Comparison of ENCODE assay signal across 8 mouse cellular contexts in the genomic region with DNA sequence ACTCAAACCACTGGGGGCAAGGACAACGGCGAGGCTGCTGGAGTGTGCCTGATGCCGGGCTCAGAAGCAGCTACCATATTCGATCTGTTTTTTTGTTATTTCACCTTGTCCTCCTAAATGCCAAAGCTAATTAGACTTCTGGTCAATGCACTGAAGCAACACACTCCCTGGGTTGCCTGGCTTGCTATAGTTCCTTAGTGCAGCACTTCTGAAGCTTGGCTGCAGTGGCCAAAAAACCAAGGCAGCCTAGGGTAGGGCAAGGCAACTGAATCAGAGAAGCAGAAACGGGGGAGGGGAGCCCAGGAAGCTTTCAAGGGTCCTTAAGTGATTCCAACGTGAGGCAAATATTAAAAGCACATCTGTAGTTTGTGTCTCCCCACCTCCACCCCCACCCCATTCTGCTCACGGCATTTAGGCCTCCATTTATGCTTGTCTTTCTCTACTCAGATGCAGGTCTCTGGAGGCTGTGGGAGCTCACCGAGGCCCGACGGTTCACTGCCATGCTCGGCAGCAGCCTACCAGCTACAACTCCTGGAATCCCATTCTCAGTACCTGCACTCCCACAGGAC. TPM values are rescaled to one million over a fixed set of nuclear protein-coding genes. Genes with fewer than 3 reads are reported as not detected.
DNase-seq lines count a peak whose midpoint lies in the region; ATAC-seq and TF ChIP-seq lines count a peak whose summit lies in the region.

No protein-coding gene starts in this region.

- no peaks in the 10 kb centered on the region for H3K27me3 ChIP-seq in heart, embryonic 11.5 days (ENCODE audit: control insufficient read depth, insufficient read depth, low read length)
- no peaks in the 10 kb centered on the region for H3K27me3 ChIP-seq in forebrain, embryonic 13.5 days
- H3K27me3 ChIP-seq in liver, embryonic 13.5 days: no peaks in the 10 kb centered on the region

- ATAC-seq in heart, embryonic 11.5 days (replicated peaks; ENCODE audit: insufficient number of reproducible peaks, low FRiP score, low TSS enrichment): no peak
- ATAC-seq in forebrain, embryonic 13.5 days: no peak
- ATAC-seq in liver, embryonic 13.5 days (ENCODE audit: low read depth): no peak
- ATAC-seq in granulocyte monocyte progenitor cell, adult 5-6 weeks (replicated peaks; ENCODE audit: poor library complexity, severe bottlenecking): no peak

- peak overlapping the region; percentile 61; the same call in 1 of the 2 replicates for H3K9ac ChIP-seq in heart, embryonic 11.5 days (ENCODE audit: low read depth, low read length)
- peak overlapping the region; percentile 29; the same call in 1 of the 2 replicates for H3K9ac ChIP-seq in ES-E14 (ENCODE audit: insufficient read depth, low read depth, low read length, poor library complexity, severe bottlenecking)
- H3K9ac ChIP-seq in forebrain, embryonic 13.5 days: peak overlapping the region; percentile 87
- peak overlapping the region; percentile 88 for H3K9ac ChIP-seq in liver, embryonic 13.5 days

- H3K36me3 ChIP-seq in heart, embryonic 11.5 days (ENCODE audit: control insufficient read depth, insufficient read depth, low read length): no peaks in the 10 kb centered on the region
- no peaks in the 10 kb centered on the region for H3K36me3 ChIP-seq in ES-E14 (ENCODE audit: control insufficient read depth, insufficient read depth, low read length, poor library complexity, severe bottlenecking)
- no peaks in the 10 kb centered on the region for H3K36me3 ChIP-seq in forebrain, embryonic 13.5 days (ENCODE audit: poor library complexity, severe bottlenecking)
- peaks cover 7% of the 10 kb centered on the region for H3K36me3 ChIP-seq in liver, embryonic 13.5 days

- H3K9me3 ChIP-seq in heart, embryonic 11.5 days (replicated peaks; ENCODE audit: control insufficient read depth, low read length): no peaks in the 10 kb centered on the region
- no peaks in the 10 kb centered on the region for H3K9me3 ChIP-seq in ES-E14 (ENCODE audit: control insufficient read depth, insufficient read depth, low read depth, low read length)
- no peaks in the 10 kb centered on the region for H3K9me3 ChIP-seq in forebrain, embryonic 13.5 days (replicated peaks)
- no peaks in the 10 kb centered on the region; the same call in 1 of the 2 replicates for H3K9me3 ChIP-seq in liver, embryonic 13.5 days (replicated peaks)

- peak overlapping the region; percentile 95 for H3K4me3 ChIP-seq in heart, embryonic 11.5 days (ENCODE audit: low read depth, low read length)
- H3K4me3 ChIP-seq in ES-E14 (ENCODE audit: insufficient read depth in 1 of 2, low read depth in 1 of 2, low read length in 2 of 2, poor library complexity in 1 of 2, severe bottlenecking in 1 of 2): peak overlapping the region; percentile 39 to 48
- peak overlapping the region; percentile 88 for H3K4me3 ChIP-seq in forebrain, embryonic 13.5 days
- peak overlapping the region; percentile 82 for H3K4me3 ChIP-seq in liver, embryonic 13.5 days (replicated peaks)

- 33% methylated on average over 11 of the region's 11 CpGs for WGBS in heart, embryonic 11.5 days (ENCODE audit: insufficient replicate concordance)
- 24% methylated on average over 11 of the region's 11 CpGs for WGBS in forebrain, embryonic 13.5 days
- WGBS in liver, embryonic 13.5 days (ENCODE audit: insufficient replicate concordance): 46% methylated on average over 11 of the region's 11 CpGs

- in situ Hi-C loops in ES-E14 (cut with MboI; ENCODE audit: low sequenced_read_pairs in 2 of 2, unreplicated experiment in 2 of 2): loop anchor here in 1 of 2 experiments (10.0 kb wide), 1 partner anchor 467 kb away; no protein-coding TSS in a partner anchor

- no peak for DNase-seq in heart, adult 11 months
- DNase-seq in ES-E14 (ENCODE audit: low read depth, low spot score): no peak
- no peak for DNase-seq in liver, embryonic 13.5 days
- DNase-seq in urinary bladder, adult 2 months (ENCODE audit: low spot score): no peak
- DNase-seq in urinary bladder, postnatal 4 days (ENCODE audit: low spot score in 2 of 2): no peak

- peaks cover 37% of the 10 kb centered on the region for H3K4me1 ChIP-seq in heart, embryonic 11.5 days (ENCODE audit: control insufficient read depth, insufficient read depth, low read length)
- H3K4me1 ChIP-seq in ES-E14 (ENCODE audit: control insufficient read depth in 2 of 2, insufficient read depth in 2 of 2, low read length in 2 of 2, poor library complexity in 1 of 2): peaks cover 13 to 22% of the 10 kb centered on the region in 2 experiments
- peaks cover 60% of the 10 kb centered on the region for H3K4me1 ChIP-seq in forebrain, embryonic 13.5 days
- peaks cover 77% of the 10 kb centered on the region for H3K4me1 ChIP-seq in liver, embryonic 13.5 days (replicated peaks)

- peak overlapping the region; percentile 63 for H3K27ac ChIP-seq in heart, embryonic 11.5 days (ENCODE audit: low read depth, low read length)
- H3K27ac ChIP-seq in ES-E14 (ENCODE audit: insufficient read depth, low read depth, low read length, poor library complexity, severe bottlenecking): no peak overlapping the region
- H3K27ac ChIP-seq in forebrain, embryonic 13.5 days: peak overlapping the region; percentile 75
- H3K27ac ChIP-seq in liver, embryonic 13.5 days: peak overlapping the region; percentile 68

- peak overlapping the region; percentile 88 for H3K4me2 ChIP-seq in heart, embryonic 11.5 days
- peak overlapping the region; percentile 92 for H3K4me2 ChIP-seq in forebrain, embryonic 13.5 days
- peak overlapping the region; percentile 99 for H3K4me2 ChIP-seq in liver, embryonic 13.5 days

TF ChIP-seq in ES-E14, 5 proteins besides CTCF, POLR2A, EP300 and RAD21:
- TF ChIP-seq CHD2 (IDR thresholded peaks at IDR 0.05; ENCODE audit: low read depth, low read length) (no peak), ZNF384 (IDR thresholded peaks at IDR 0.05; ENCODE audit: low read depth, low read length) (no peak), ZC3H11A (IDR thresholded peaks at IDR 0.05; ENCODE audit: borderline replicate concordance, low read depth, low read length) (no peak), MAFK (IDR thresholded peaks at IDR 0.05; ENCODE audit: insufficient read depth, low read depth, low read length) (no peak), HCFC1 (IDR thresholded peaks at IDR 0.05; ENCODE audit: borderline replicate concordance, insufficient read depth, low read length) (no peak)
TF ChIP-seq in ES-E14: peak in this region for 0.

RNA-seq across cellular contexts. Expression of a gene that starts 2.1 kb away (rescaled TPM):
- polyA plus RNA-seq in heart, embryonic 11.5 days (2014; fragmentation: Nextera tagmentation; extraction: Ambion mirVana): 15.3 and 17.7 TPM in 2 replicates
- 11.7 and 19.3 TPM in 2 replicates for total RNA-seq in ES-E14 (2012; rRNA removed)
- 28.2 and 29.4 TPM in 2 replicates for polyA plus RNA-seq in forebrain, embryonic 13.5 days (2015; fragmentation: Nextera tagmentation; extraction: Ambion mirVana)
- 9.1 and 10.7 TPM in 2 replicates for polyA plus RNA-seq in liver, embryonic 13.5 days (2015; fragmentation: Nextera tagmentation; extraction: Ambion mirVana)
- total RNA-seq in granulocyte monocyte progenitor cell, adult 5-6 weeks (2014; fragmentation: Nextera tagmentation): 12.3 and 15.8 TPM in 2 replicates
- 8.4 and 8.7 TPM in 2 replicates for total RNA-seq in granulocyte monocyte progenitor cell, adult 5-6 weeks (2017)
- polyA plus RNA-seq in urinary bladder, adult 2 months (2012; rRNA removed): 36.2 and 36.7 TPM in 2 replicates

RNA-seq across cellular contexts. Expression of a gene that starts 28.6 kb away (rescaled TPM):
- polyA plus RNA-seq in heart, embryonic 11.5 days (2014; fragmentation: Nextera tagmentation; extraction: Ambion mirVana): 8.6 and 12.0 TPM in 2 replicates
- 4.8 and 5.2 TPM in 2 replicates for total RNA-seq in ES-E14 (2012; rRNA removed)
- 6.7 and 9.0 TPM in 2 replicates for polyA plus RNA-seq in forebrain, embryonic 13.5 days (2015; fragmentation: Nextera tagmentation; extraction: Ambion mirVana)
- 9.5 and 12.3 TPM in 2 replicates for polyA plus RNA-seq in liver, embryonic 13.5 days (2015; fragmentation: Nextera tagmentation; extraction: Ambion mirVana)
- 84.7 and 86.6 TPM in 2 replicates for total RNA-seq in granulocyte monocyte progenitor cell, adult 5-6 weeks (2014; fragmentation: Nextera tagmentation)
- total RNA-seq in granulocyte monocyte progenitor cell, adult 5-6 weeks (2017): 23.4 and 23.8 TPM in 2 replicates
- 15.8 and 16.8 TPM in 2 replicates for polyA plus RNA-seq in urinary bladder, adult 2 months (2012; rRNA removed)

RNA-seq across cellular contexts. Expression of a gene that starts 30.6 kb away (rescaled TPM):
- polyA plus RNA-seq in heart, embryonic 11.5 days (2014; fragmentation: Nextera tagmentation; extraction: Ambion mirVana): 2.7 and 4.1 TPM in 2 replicates
- 10.1 and 11.6 TPM in 2 replicates for total RNA-seq in ES-E14 (2012; rRNA removed)
- 66.9 and 71.1 TPM in 2 replicates for polyA plus RNA-seq in forebrain, embryonic 13.5 days (2015; fragmentation: Nextera tagmentation; extraction: Ambion mirVana)
- polyA plus RNA-seq in liver, embryonic 13.5 days (2015; fragmentation: Nextera tagmentation; extraction: Ambion mirVana): 1.7 and 1.9 TPM in 2 replicates
- total RNA-seq in granulocyte monocyte progenitor cell, adult 5-6 weeks (2014; fragmentation: Nextera tagmentation): not detected in 2 replicates
- not detected in 2 replicates for total RNA-seq in granulocyte monocyte progenitor cell, adult 5-6 weeks (2017)
- 15.8 and 22.8 TPM in 2 replicates for polyA plus RNA-seq in urinary bladder, adult 2 months (2012; rRNA removed)

RNA-seq across cellular contexts. Expression of a gene that starts 49.4 kb away (rescaled TPM):
- 0.67 and 0.89 TPM in 2 replicates for polyA plus RNA-seq in heart, embryonic 11.5 days (2014; fragmentation: Nextera tagmentation; extraction: Ambion mirVana)
- 1.3 and 1.6 TPM in 2 replicates for total RNA-seq in ES-E14 (2012; rRNA removed)
- 6.2 and 6.6 TPM in 2 replicates for polyA plus RNA-seq in forebrain, embryonic 13.5 days (2015; fragmentation: Nextera tagmentation; extraction: Ambion mirVana)
- 1.1 and 1.2 TPM in 2 replicates for polyA plus RNA-seq in liver, embryonic 13.5 days (2015; fragmentation: Nextera tagmentation; extraction: Ambion mirVana)
- total RNA-seq in granulocyte monocyte progenitor cell, adult 5-6 weeks (2014; fragmentation: Nextera tagmentation): 0.24 and 5.1 TPM in 2 replicates
- 0.82 and 3.6 TPM in 2 replicates for total RNA-seq in granulocyte monocyte progenitor cell, adult 5-6 weeks (2017)
- 2.3 and 3.4 TPM in 2 replicates for polyA plus RNA-seq in urinary bladder, adult 2 months (2012; rRNA removed)

RNA-seq across cellular contexts. Expression of a gene that starts 57.0 kb away (rescaled TPM):
- 0.93 and 2.0 TPM in 2 replicates for polyA plus RNA-seq in heart, embryonic 11.5 days (2014; fragmentation: Nextera tagmentation; extraction: Ambion mirVana)
- total RNA-seq in ES-E14 (2012; rRNA removed): 10.3 and 17.5 TPM in 2 replicates
- 1.5 and 2.4 TPM in 2 replicates for polyA plus RNA-seq in forebrain, embryonic 13.5 days (2015; fragmentation: Nextera tagmentation; extraction: Ambion mirVana)
- polyA plus RNA-seq in liver, embryonic 13.5 days (2015; fragmentation: Nextera tagmentation; extraction: Ambion mirVana): 1.6 and 2.2 TPM in 2 replicates
- total RNA-seq in granulocyte monocyte progenitor cell, adult 5-6 weeks (2014; fragmentation: Nextera tagmentation): 0.75 and 2.5 TPM in 2 replicates
- 0.13 TPM in 1 of 2 replicates, not detected in the other for total RNA-seq in granulocyte monocyte progenitor cell, adult 5-6 weeks (2017)
- polyA plus RNA-seq in urinary bladder, adult 2 months (2012; rRNA removed): 10.6 and 13.2 TPM in 2 replicates

Comparison
In these comparisons a context has a peak if more than half of its experiments do, and no peak if none do; other contexts are left out.
1. H3K4me3 ChIP-seq: peak in every context shown above with its lines; median percentile 95 in heart, embryonic 11.5 days; 88 in forebrain, embryonic 13.5 days; 82 in liver, embryonic 13.5 days; 44 in ES-E14.
2. H3K9ac ChIP-seq: peak in every context shown above with its lines; median percentile 88 in liver, embryonic 13.5 days; 87 in forebrain, embryonic 13.5 days; 61 in heart, embryonic 11.5 days; 29 in ES-E14.